Mouse (Mus musculus) midbrain, embryonic 13.5 days (tissue): Measurements from ENCODE around the gene Tmem123. TPM values are rescaled to one million over a fixed set of nuclear protein-coding genes. Genes with fewer than 3 reads are reported as not detected.

ENCODE experiments used
- ATAC-seq: fragments of 200-750 bp; cut with Nextera tagmentation; 2 replicates; pipeline ENCODE4 v1.8.0; 2017; ENCODE audit warnings: mild to moderate bottlenecking, moderate TSS enrichment, moderate library complexity
- H3K27ac ChIP-seq: fragments of 300-500 bp; sonication (generic); 2 replicates; pipeline ENCODE4 v1.5.1; 2015; ENCODE audit warnings: inconsistent platforms, mild to moderate bottlenecking, moderate library complexity
- H3K27me3 ChIP-seq: fragments of 300-500 bp; sonication (generic); 2 replicates; pipeline ENCODE4 v1.6.1; 2015; ENCODE audit warnings: mild to moderate bottlenecking, inconsistent platforms
- H3K36me3 ChIP-seq: fragments of 300-500 bp; sonication (generic); 2 replicates; pipeline ENCODE4 v1.6.1; 2015; ENCODE audit warnings: mild to moderate bottlenecking, inconsistent platforms
- H3K4me1 ChIP-seq: fragments of 300-500 bp; sonication (generic); replicated peaks from 2 replicates; pipeline ENCODE4 v1.6.1; 2015; ENCODE audit warnings: inconsistent platforms
- H3K4me2 ChIP-seq: fragments of 300-500 bp; sonication (generic); replicated peaks from 2 replicates; pipeline ENCODE4 v1.6.1; 2015; ENCODE audit warnings: moderate library complexity, mild to moderate bottlenecking, inconsistent platforms
- H3K4me3 ChIP-seq: fragments of 300-500 bp; sonication (generic); replicated peaks from 2 replicates; pipeline ENCODE4 v1.5.1; 2015; ENCODE audit warnings: mild to moderate bottlenecking, inconsistent platforms
- H3K9ac ChIP-seq: fragments of 300-500 bp; sonication (generic); replicated peaks from 2 replicates; pipeline ENCODE4 v1.6.1; 2015; ENCODE audit warnings: mild to moderate bottlenecking, inconsistent platforms
- H3K9me3 ChIP-seq: fragments of 300-500 bp; sonication (generic); 2 replicates; pipeline ENCODE4 v1.6.1; 2016; ENCODE audit warnings: mild to moderate bottlenecking, inconsistent platforms
- WGBS: fragments of 180-500 bp; shearing (Covaris S2); methylation state at CpG from one replicate; pipeline ENCODE4 v1.1.7; 2015; 5-methylcytosine and 5-hydroxymethylcytosine counted together
- microRNA-seq: library from miRNA; unstranded; fragments of <30 nt; microRNA quantifications from one replicate; pipeline ENCODE4, GENCODE M21; 2016
- polyA plus RNA-seq: library from polyadenylated mRNA; unstranded; fragments of >200 nt; fragmentation: Nextera tagmentation; extraction: Ambion mirVana; gene quantifications from 2 replicates; pipeline ENCODE4 v1.2.1, GENCODE M21; 2015

Gene Tmem123
- polyA plus RNA-seq, 1 experiment from 2014 or later = 43.6 TPM

- H3K4me1 ChIP-seq = peaks cover 42% of the 10 kb centered on the region
- under 1% methylated on average over 16 of the region's 16 CpGs for WGBS
- peaks cover 13% of the 10 kb centered on the region for H3K36me3 ChIP-seq
- H3K9ac ChIP-seq = peak overlapping the region; percentile 82
- no peaks in the 10 kb centered on the region for H3K27me3 ChIP-seq
- no peaks in the 10 kb centered on the region for H3K9me3 ChIP-seq
- peak; percentile 24 for ATAC-seq
- H3K4me2 ChIP-seq = peak overlapping the region; percentile 62
- H3K27ac ChIP-seq = peak overlapping the region; percentile 98
- peak overlapping the region; percentile 70 for H3K4me3 ChIP-seq
Observed at GRCm38 (mm10) chr9:7836331-7836730, 72.5 kb downstream of the Tmem123 start.

DNA sequence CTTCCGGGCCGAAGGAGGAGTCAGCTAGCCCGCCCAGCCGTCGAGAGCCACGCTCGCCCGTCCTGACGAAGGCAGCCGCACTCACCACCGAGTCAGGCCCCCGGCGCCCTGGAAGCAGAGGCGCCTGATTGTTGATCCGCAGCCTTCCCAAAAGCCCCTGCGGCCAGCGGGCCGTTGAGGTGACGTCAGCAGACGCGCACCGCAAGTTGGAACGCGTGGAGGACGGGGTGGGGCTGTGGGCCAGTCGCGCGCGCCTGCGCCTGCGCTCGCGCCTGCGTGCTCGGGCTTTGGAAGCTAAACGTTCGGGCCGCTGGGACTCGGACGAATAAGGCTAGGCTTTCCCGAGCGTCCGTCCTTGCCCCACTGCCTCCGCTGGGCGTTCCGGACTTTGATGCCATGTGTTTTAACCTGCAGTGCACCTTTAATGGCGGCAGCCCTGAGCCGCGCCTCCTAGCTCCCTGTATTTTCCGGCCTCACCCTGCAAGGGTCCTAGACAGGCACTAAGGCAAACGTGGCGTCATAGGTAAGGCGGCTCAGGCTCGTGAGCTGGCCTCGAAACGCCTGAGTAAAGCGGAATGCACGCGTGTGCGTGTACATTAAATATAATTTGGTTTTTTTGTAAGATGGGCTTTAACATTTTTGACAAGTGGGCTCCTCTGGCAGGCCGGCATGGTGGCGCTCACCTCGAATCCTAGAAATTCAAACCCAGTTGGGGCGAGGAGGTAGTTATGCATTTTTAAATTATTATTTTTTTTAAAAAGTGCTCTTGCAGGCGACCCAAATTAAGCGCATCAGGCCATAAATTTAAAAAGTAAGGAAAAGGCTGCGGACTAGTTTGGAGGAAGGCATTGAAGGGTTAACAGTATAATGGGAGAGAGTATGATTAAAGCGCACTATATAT lies 73.3 kb downstream of the Tmem123 start, which contains the start of gene Birc2:
Gene Birc2, minus strand, starts transcription at position 160 of the 901 bp plus-strand sequence.
- peaks cover 13% of the 10 kb centered on the region for H3K36me3 ChIP-seq
- no peaks in the 10 kb centered on the region for H3K9me3 ChIP-seq
- peak; percentile 97 for ATAC-seq
- H3K27me3 ChIP-seq = no peaks in the 10 kb centered on the region
- H3K27ac ChIP-seq = peak within 1 kb of the TSS; percentile 98
- H3K4me1 ChIP-seq = peaks cover 38% of the 10 kb centered on the region
- peak within 1 kb of the TSS; percentile 82 for H3K9ac ChIP-seq
- H3K4me2 ChIP-seq = peak within 1 kb of the TSS; percentile 62
- whole genome bisulfite sequencing = under 1% methylated on average over 68 of the region's 68 CpGs
- peak within 1 kb of the TSS; percentile 70 for H3K4me3 ChIP-seq

DNA sequence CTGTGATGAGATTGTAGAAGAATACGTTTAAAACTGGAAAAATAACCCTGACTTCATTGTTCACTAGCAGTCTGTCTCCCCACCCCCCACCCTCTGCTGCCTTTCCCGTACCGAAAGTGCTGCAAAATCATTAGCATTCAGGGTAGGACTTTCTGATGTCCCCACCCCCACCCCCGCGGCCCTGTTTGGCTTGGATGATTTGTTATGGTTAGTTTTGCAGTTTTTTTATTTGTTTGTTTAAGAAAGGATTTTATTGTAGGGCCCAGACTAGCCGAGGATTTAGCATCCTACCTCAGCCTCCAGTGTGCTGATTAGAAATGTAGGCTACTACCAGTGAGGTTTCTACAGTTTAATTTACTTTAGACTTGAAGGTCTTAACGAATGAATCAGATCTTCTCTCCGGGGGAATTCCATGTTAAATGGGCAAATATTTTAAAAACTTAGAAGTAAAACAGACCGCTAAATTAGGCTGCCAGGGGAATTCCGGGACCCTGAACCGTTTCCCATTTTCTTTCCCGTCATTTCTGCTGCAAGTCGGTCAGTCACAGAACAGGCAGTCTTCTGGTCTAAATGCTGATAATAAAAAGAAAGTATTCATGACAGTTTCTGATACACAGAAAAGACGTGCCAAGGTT lies 74.1 kb downstream of the Tmem123 start:
- Histone ChIP-seq H3K9ac (peak overlapping the region; percentile 82), H3K27me3 (no peaks in the 10 kb centered on the region), H3K4me2 (peak overlapping the region; percentile 62), H3K4me1 (peaks cover 30% of the 10 kb centered on the region), H3K4me3 (peak overlapping the region; percentile 70), H3K36me3 (peaks cover 13% of the 10 kb centered on the region), H3K27ac (peak overlapping the region; percentile 98), H3K9me3 (no peaks in the 10 kb centered on the region)
- peak; percentile 17; the same call in 1 of the 2 replicates for ATAC-seq
- WGBS = 17% methylated on average over 14 of the region's 14 CpGs

- Histone ChIP-seq H3K9ac (no peak overlapping the region), H3K27ac (no peak overlapping the region), H3K9me3 (no peaks in the 10 kb centered on the region), H3K27me3 (no peaks in the 10 kb centered on the region), H3K36me3 (no peaks in the 10 kb centered on the region), H3K4me2 (no peak overlapping the region), H3K4me3 (no peak overlapping the region), H3K4me1 (peaks cover 6% of the 10 kb centered on the region)
- 80% methylated on average over 6 of the region's 6 CpGs for WGBS
- no peak for ATAC-seq
Observed at GRCm38 (mm10) chr9:7841221-7841620, 77.4 kb downstream of the Tmem123 start.

Small RNA genes within 50 kb of the gene (microRNA-seq; reads per million reads assigned to microRNA genes)
- 9.7 reads per million, percentile 27 among the genes with 10 or more reads in this experiment for gene Mir5618

Other genes starting within 250 kb of the Tmem123 start
- gene Mmp8, start 205.6 kb upstream of the Tmem123 start, polyA plus RNA-seq = 0.07 and 0.13 TPM in 2 replicates
- gene Mmp27, start 192.6 kb upstream of the Tmem123 start, polyA plus RNA-seq = not detected in 2 replicates
- not detected in 2 replicates for gene Mmp20, start 135.8 kb upstream of the Tmem123 start, polyA plus RNA-seq
- not detected in 2 replicates for gene Mmp7, start 72.0 kb upstream of the Tmem123 start, polyA plus RNA-seq
- gene Birc2, start 73.0 kb downstream of the Tmem123 start, polyA plus RNA-seq = 49.1 and 50.7 TPM in 2 replicates
- gene Birc3, start 109.1 kb downstream of the Tmem123 start, polyA plus RNA-seq = 1.4 and 1.5 TPM in 2 replicates
- 9.9 and 13.1 TPM in 2 replicates for gene Yap1, start 240.6 kb downstream of the Tmem123 start, polyA plus RNA-seq